Mouse (Mus musculus): ENCODE measurements around the gene Rhox3g.
"Not testable (repeated sequence)": the region's sequence is repeated elsewhere in the genome, so short reads cannot be mapped to it uniquely, and the experiment has no call there.

Gene Rhox3g

DNA sequence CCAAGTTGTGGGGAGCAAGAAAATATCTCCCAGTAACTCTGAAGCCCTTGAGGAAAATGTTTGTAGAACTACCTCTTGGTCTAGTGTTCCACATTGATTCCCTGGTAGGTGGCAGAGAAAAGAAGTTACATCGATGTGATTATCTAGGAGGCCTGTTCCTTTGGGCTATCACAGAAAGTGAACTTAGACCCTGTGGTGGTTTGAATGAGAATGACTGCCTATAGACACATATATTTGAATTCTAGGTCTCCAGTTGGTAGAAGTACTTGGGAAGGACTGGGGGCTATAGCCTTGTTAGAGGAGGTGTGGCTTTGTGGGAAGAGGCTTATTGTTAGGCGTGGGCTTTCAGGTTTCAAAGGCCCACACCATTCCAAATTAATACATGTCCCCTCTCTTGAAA is at the start of gene Rhox3g:
TSS of gene Rhox3g (minus strand) at position 101 of the 400 bp plus-strand sequence.
- DNase-seq = not testable (repeated sequence)

DNA sequence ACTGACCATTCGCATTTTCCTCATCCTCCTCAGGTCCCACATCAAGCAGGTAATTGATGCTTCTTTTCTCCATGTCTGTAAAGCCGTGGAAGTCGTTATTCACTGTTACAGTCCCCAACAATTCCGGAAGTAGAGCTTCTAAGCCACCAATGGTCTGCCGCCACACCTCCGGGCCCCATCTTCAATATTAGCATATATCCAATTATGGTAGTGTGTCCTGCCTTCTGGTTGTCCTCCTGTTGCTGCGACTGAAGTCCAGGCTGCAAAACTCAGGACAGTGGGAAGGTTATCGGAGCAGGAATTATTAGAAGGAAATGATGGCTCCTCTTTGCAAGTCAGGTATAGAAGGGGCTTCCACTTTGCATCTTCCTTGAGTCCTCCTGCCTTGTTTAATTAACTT is 44.8 kb upstream of the Rhox3g start, which contains the start of gene Rhox2h:
TSS of gene Rhox2h (minus strand) at position 101 of the 400 bp plus-strand sequence.
- DNase-seq = not testable (repeated sequence)

DNA sequence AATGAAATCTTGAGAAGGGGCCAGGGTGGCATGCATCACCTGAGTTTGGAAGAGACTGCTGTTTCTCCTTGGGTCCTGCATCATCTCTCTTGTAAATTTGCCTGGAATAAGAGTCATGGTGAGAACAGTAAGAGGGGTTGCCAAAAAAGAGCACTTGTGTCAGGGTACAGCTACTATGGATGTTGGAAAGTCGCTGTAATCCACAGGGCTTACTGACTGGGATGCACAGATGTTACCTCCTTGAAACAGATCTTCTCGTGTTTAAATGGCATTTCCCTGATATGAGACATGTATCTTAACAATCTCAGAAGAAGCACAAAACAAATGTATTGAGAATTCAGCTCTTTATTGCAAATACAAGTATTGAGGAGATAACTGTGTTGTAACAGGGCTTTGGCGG is 40.3 kb upstream of the Rhox3g start, which contains the start of gene Rhox3h:
TSS of gene Rhox3h (minus strand) at position 101 of the 400 bp plus-strand sequence.
- DNase-seq = not testable (repeated sequence)

DNA sequence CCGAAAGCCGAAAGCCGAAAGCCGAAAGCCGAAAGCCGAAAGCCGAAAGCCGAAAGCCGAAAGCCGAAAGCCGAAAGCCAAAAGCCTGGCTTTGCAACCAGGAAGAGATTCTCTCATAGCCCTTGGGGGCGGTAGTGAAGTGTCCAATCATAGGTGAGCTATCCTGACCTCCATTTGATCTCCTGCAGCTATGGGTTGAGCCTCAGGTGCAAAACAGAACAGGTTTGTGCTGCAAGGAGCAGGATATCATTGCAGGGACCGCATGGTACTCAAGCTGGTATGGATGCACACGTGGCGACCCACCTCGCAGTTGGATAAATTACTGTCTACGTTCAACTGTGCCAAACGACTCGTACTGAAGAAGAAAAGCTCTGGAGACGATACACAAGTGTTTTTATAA is 22.8 kb upstream of the Rhox3g start, which contains the start of gene Rhox4g:
TSS of gene Rhox4g (minus strand) at position 101 of the 400 bp plus-strand sequence.
- DNase-seq = not testable (repeated sequence)

DNA sequence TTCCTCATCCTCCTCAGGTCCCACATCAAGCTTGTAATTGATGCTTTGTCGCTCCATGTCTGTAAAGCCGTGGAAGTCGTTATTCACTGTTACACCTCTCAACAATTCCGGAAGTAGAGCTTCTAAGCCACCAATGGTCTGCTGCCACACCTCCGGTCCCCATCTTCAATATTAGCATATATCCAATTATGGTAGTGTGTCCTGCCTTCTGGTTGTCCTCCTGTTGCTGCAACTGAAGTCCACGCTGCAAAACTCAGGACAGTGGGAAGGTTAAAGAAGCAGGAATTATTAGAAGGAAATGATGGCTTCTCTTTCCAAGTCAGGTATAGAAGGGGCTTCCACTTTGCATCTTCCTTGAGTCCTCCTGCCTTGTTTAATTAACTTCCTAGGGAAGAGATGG is 15.0 kb upstream of the Rhox3g start, which contains the start of gene Rhox2g:
TSS of gene Rhox2g (minus strand) at position 101 of the 400 bp plus-strand sequence.
- not testable (repeated sequence) for DNase-seq

DNA sequence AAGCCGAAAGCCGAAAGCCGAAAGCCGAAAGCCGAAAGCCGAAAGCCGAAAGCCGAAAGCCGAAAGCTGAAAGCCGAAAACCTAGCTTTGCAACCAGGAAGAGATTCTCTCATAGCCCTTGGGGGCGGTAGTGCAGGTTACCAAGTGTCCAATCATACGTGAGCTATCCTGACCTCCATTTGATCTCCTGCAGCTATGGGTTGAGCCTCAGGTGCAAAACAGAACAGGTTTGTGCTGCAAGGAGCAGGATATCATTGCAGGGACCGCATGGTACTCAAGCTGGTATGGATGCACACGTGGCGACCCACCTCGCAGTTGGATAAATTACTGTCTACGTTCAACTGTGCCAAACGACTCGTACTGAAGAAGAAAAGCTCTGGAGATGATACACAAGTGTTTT is 20.8 kb downstream of the Rhox3g start, which contains the start of gene Rhox4f:
TSS of gene Rhox4f (minus strand) at position 101 of the 400 bp plus-strand sequence.
- DNase-seq = not testable (repeated sequence)

DNA sequence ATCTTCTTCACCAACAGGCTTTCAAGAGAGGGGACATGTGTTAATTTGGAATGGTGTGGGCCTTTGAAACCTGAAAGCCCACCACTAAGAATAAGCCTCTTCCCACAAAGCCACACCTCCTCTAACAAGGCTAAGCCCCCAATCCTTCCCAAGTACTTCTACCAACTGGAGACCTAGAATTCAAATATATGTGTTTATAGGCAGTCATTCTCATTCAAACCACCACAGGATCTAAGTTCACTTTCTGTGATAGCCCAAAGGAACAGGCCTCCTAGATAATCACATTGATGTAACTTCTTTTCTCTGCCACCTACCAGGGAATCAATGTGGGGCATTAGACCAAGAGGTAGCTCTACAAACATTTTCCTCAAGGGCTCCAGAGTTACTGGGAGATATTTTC is 47.7 kb downstream of the Rhox3g start, which contains the start of gene Rhox3f:
TSS of gene Rhox3f (plus strand) at position 301 of the 400 bp plus-strand sequence.
- not testable (repeated sequence) for DNase-seq
